9 mouse cellular contexts compared by ENCODE assay signal in the genomic region with DNA sequence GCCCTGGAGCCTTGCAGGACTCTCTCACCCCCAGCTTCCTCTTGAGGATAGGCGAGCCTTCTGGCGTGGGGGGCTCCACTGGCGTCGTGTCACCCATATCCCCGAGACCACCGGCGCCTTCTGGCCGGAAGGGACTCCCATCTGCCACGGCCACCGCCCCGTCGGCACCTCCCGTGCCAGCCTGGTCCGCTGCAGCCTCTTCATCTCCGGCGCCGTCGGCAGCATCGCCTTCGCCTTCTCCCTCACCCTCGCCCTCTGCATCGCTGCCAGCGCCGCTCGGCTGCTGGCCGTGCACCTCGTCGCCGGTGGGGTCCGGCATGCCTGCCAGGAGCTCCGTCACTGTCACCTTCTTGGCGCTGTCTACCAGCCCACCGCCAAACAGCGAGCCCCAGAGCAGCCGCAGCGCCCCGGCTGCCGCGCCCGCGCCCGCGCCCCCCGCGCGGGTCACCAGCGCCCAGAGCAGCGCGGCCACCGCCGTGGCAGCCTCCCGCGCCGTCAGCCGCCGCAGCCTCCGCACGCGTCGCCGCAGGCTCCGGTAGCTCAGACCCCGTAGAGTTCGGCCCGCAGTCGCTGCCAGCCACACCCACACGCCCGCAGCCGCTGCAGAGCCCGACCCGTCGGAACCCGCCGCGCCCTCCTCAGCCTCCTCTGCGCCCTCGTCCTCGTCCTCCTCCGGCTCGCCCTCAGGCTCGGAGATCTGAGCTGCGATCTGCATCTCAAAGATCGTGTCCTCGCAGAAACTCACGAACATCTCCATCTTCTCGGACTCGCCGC. TPM values are rescaled to one million over a fixed set of nuclear protein-coding genes. Genes with fewer than 3 reads are reported as not detected.
DNase-seq lines count a peak whose midpoint lies in the region; ATAC-seq and TF ChIP-seq lines count a peak whose summit lies in the region.
"Had no signal": no experiment of that assay in that cellular context is flagged by ENCODE, and none has a peak within 500 bp of the region (broad histone marks: within the 10 kb centered on the region; RNA-seq: fewer than 3 reads in every experiment).

No protein-coding gene starts in this region.

- H3K4me1 ChIP-seq in heart, embryonic 16.5 days (ENCODE audit: control insufficient read depth, insufficient read depth, low read length), result no peaks in the 10 kb centered on the region
- H3K4me1 ChIP-seq in heart, adult 2 months (ENCODE audit: control insufficient read depth, insufficient read depth, low read length), result no peaks in the 10 kb centered on the region
- peaks cover 2% of the 10 kb centered on the region; the same call in 1 of the 2 replicates for H3K4me1 ChIP-seq in bone marrow macrophage, adult 2 months (ENCODE audit: control insufficient read depth, insufficient read depth, low read length)
- 0 out of 2 replicates have a peak, but pooled peaks cover 6% of the 10 kb centered on the region for H3K4me1 ChIP-seq in hindbrain, embryonic 14.5 days (replicated peaks; ENCODE audit: control insufficient read depth, insufficient read depth, low read length)
- H3K4me1 ChIP-seq in midbrain, postnatal 0 days (ENCODE audit: insufficient read depth, low read length), result 0 out of 2 replicates have a peak, but pooled peaks cover 3% of the 10 kb centered on the region
- H3K4me1 ChIP-seq in cerebellum, adult 2 months (ENCODE audit: control insufficient read depth, insufficient read depth, low read length), result no peaks in the 10 kb centered on the region

- no peak overlapping the region; the same call in 1 of the 2 replicates for H3K9ac ChIP-seq in heart, embryonic 16.5 days (ENCODE audit: low read length)
- no peak overlapping the region for H3K9ac ChIP-seq in heart, adult 2 months (ENCODE audit: low read depth, low read length)
- peak overlapping the region; percentile 55 for H3K9ac ChIP-seq in hindbrain, embryonic 14.5 days
- H3K9ac ChIP-seq in midbrain, postnatal 0 days (replicated peaks; ENCODE audit: low read length, poor library complexity, severe bottlenecking), result peak overlapping the region; percentile 48; the same call in 1 of the 2 replicates

- intact Hi-C loops in heart, adult 2 months (cut with DNase I), result no loop called here

- no peak for DNase-seq in heart, adult 2 months
- DNase-seq in hindbrain, embryonic 14.5 days (ENCODE audit: low spot score), result no peak
- no peak for DNase-seq in midbrain, postnatal 0 days (ENCODE audit: low spot score)
- no peak for DNase-seq in cerebellum, adult 2 months
- DNase-seq in gastrocnemius, adult 8-10 months (ENCODE audit: low spot score in 2 of 2), result no peak
- DNase-seq in layer of hippocampus, adult 9-10 months (ENCODE audit: low spot score), result no peak

- no peak for TF ChIP-seq POLR2A in heart, adult 2 months (IDR thresholded peaks at IDR 0.05; ENCODE audit: insufficient read depth, low read depth, low read length)
- TF ChIP-seq POLR2A in bone marrow macrophage, adult 2 months (IDR thresholded peaks at IDR 0.05; ENCODE audit: borderline replicate concordance, low read depth, low read length), result no peak
- no peak for TF ChIP-seq POLR2A in cerebellum, adult 2 months (IDR thresholded peaks at IDR 0.05; ENCODE audit: borderline replicate concordance, insufficient read depth, low read length)

- H3K4me2 ChIP-seq in heart, embryonic 16.5 days (ENCODE audit: low read depth, low read length), result peak overlapping the region; percentile 67
- peak overlapping the region; percentile 56 for H3K4me2 ChIP-seq in hindbrain, embryonic 14.5 days (replicated peaks)
- peak overlapping the region; percentile 45 for H3K4me2 ChIP-seq in midbrain, postnatal 0 days (ENCODE audit: low read depth, low read length, poor library complexity, severe bottlenecking)

- H3K79me2 ChIP-seq in heart, adult 2 months (replicated peaks; ENCODE audit: control insufficient read depth, insufficient read depth, low read length), result no peaks in the 10 kb centered on the region

- H3K4me3 ChIP-seq in heart, embryonic 16.5 days (ENCODE audit: low read length), result peak overlapping the region; percentile 47
- H3K4me3 ChIP-seq in heart, adult 2 months, result no peak overlapping the region
- peak overlapping the region; percentile 48 for H3K4me3 ChIP-seq in bone marrow macrophage, adult 2 months (ENCODE audit: insufficient read depth, low read length)
- H3K4me3 ChIP-seq in hindbrain, embryonic 14.5 days (replicated peaks; ENCODE audit: low read length), result peak overlapping the region; percentile 37
- H3K4me3 ChIP-seq in midbrain, postnatal 0 days (ENCODE audit: low read depth, low read length), result peak overlapping the region; percentile 37
- no peak overlapping the region for H3K4me3 ChIP-seq in cerebellum, adult 2 months (replicated peaks; ENCODE audit: insufficient read depth, low read depth, low read length)

- H3K9me3 ChIP-seq in heart, embryonic 16.5 days (replicated peaks; ENCODE audit: control insufficient read depth, low read length), result peaks cover 6% of the 10 kb centered on the region
- no peaks in the 10 kb centered on the region for H3K9me3 ChIP-seq in hindbrain, embryonic 14.5 days (ENCODE audit: control insufficient read depth, low read length)
- no peaks in the 10 kb centered on the region for H3K9me3 ChIP-seq in midbrain, postnatal 0 days (ENCODE audit: low read length)

- no peak for ATAC-seq in heart, embryonic 16.5 days (replicated peaks; ENCODE audit: extremely low read depth, insufficient read depth, low FRiP score)
- ATAC-seq in hindbrain, embryonic 14.5 days (ENCODE audit: low FRiP score), result no peak
- ATAC-seq in midbrain, postnatal 0 days (ENCODE audit: low FRiP score), result no peak
- ATAC-seq: Patski had no signal

- TF ChIP-seq CTCF in heart, adult 2 months (IDR thresholded peaks at IDR 0.05), result no peak
- TF ChIP-seq CTCF in bone marrow macrophage, adult 2 months (IDR thresholded peaks at IDR 0.05; ENCODE audit: low read depth, low read length), result no peak
- no peak for TF ChIP-seq CTCF in midbrain, postnatal 0 days (IDR thresholded peaks at IDR 0.05)
- no peak for TF ChIP-seq CTCF in cerebellum, adult 2 months (IDR thresholded peaks at IDR 0.05; ENCODE audit: borderline replicate concordance, insufficient read depth, low read depth, low read length)

- peaks cover 41% of the 10 kb centered on the region for H3K27me3 ChIP-seq in heart, embryonic 16.5 days (ENCODE audit: control insufficient read depth, insufficient read depth, low read length)
- H3K27me3 ChIP-seq in heart, adult 2 months (ENCODE audit: control insufficient read depth, insufficient read depth, low read length), result peaks cover 13% of the 10 kb centered on the region
- peaks cover 41% of the 10 kb centered on the region for H3K27me3 ChIP-seq in hindbrain, embryonic 14.5 days (ENCODE audit: control insufficient read depth, insufficient read depth, low read length)
- peaks cover 30% of the 10 kb centered on the region for H3K27me3 ChIP-seq in midbrain, postnatal 0 days (ENCODE audit: insufficient read depth, low read length)
- H3K27me3 ChIP-seq in cerebellum, adult 2 months (ENCODE audit: control insufficient read depth, insufficient read depth, low read length), result no peaks in the 10 kb centered on the region; the same call in 1 of the 2 replicates

- H3K27ac ChIP-seq in heart, embryonic 16.5 days (ENCODE audit: low read length), result no peak overlapping the region
- no peak overlapping the region for H3K27ac ChIP-seq in heart, adult 2 months
- H3K27ac ChIP-seq in bone marrow macrophage, adult 2 months (ENCODE audit: insufficient read depth, low read depth, low read length), result no peak overlapping the region
- no peak overlapping the region for H3K27ac ChIP-seq in hindbrain, embryonic 14.5 days
- H3K27ac ChIP-seq in midbrain, postnatal 0 days (ENCODE audit: low read depth, low read length), result no peak overlapping the region
- no peak overlapping the region for H3K27ac ChIP-seq in cerebellum, adult 2 months (ENCODE audit: insufficient read depth, low read length)

- no peak for TF ChIP-seq EP300 in heart, adult 2 months (IDR thresholded peaks at IDR 0.05; ENCODE audit: insufficient read depth, low read depth, low read length)

- H3K36me3 ChIP-seq in heart, embryonic 16.5 days (ENCODE audit: control insufficient read depth, insufficient read depth), result no peaks in the 10 kb centered on the region
- no peaks in the 10 kb centered on the region for H3K36me3 ChIP-seq in heart, adult 2 months (ENCODE audit: control insufficient read depth, insufficient read depth, low read length)
- H3K36me3 ChIP-seq in hindbrain, embryonic 14.5 days (replicated peaks; ENCODE audit: control insufficient read depth, insufficient read depth), result no peaks in the 10 kb centered on the region
- H3K36me3 ChIP-seq in midbrain, postnatal 0 days (ENCODE audit: insufficient read depth, low read length), result no peaks in the 10 kb centered on the region

- 2% methylated on average over 88 of the region's 88 CpGs for WGBS in heart, embryonic 16.5 days
- WGBS in heart, adult 2 months, result 4% methylated on average over 87 of the region's 88 CpGs
- WGBS in hindbrain, embryonic 14.5 days, result 4% methylated on average over 82 of the region's 88 CpGs
- 5% methylated on average over 71 of the region's 88 CpGs for WGBS in midbrain, postnatal 0 days
- 2% methylated on average over 88 of the region's 88 CpGs for WGBS in cerebellum, adult 2 months

RNA-seq across cellular contexts. Expression of a gene that starts 37.8 kb away (rescaled TPM):
- polyA plus RNA-seq in heart, embryonic 16.5 days (2015; fragmentation: Nextera tagmentation; extraction: Ambion mirVana), result 6.0 and 12.2 TPM in 2 replicates
- 1 to 10 TPM in 1 of 2 experiments, under 1 TPM in 1; 0.91 to 1.1 TPM for total RNA-seq in heart, adult 2 months (2021)
- polyA plus RNA-seq in heart, adult 2 months (2012; rRNA removed), result 2.7 and 3.4 TPM in 2 replicates
- 9.6 and 12.0 TPM in 2 replicates for polyA plus RNA-seq in bone marrow macrophage, adult 2 months (2012; ENCODE audit: insufficient read depth, insufficient read length, missing spikeins)
- 8.6 and 10.4 TPM in 2 replicates for polyA plus RNA-seq in hindbrain, embryonic 14.5 days (2014; fragmentation: Nextera tagmentation; extraction: Ambion mirVana)
- total RNA-seq in midbrain, postnatal 0 days (2014; rRNA removed), result 5.6 and 17.4 TPM in 2 replicates
- 18.2 and 21.0 TPM in 2 replicates for polyA plus RNA-seq in midbrain, postnatal 0 days (2015; fragmentation: Nextera tagmentation; extraction: Ambion mirVana)
- 1.2 and 1.3 TPM in 2 replicates for polyA plus RNA-seq in cerebellum, adult 2 months (2012; rRNA removed)
- under 1 TPM; 0.22 to 0.82 (median 0.41) TPM for total RNA-seq in gastrocnemius, adult 8-10 months (2022)

RNA-seq across cellular contexts. Expression of a gene that starts 38.0 kb away (rescaled TPM):
- polyA plus RNA-seq in heart, embryonic 16.5 days (2015; fragmentation: Nextera tagmentation; extraction: Ambion mirVana), result 262 and 283 TPM in 2 replicates
- total RNA-seq in heart, adult 2 months (2021), result 100 to 1,000 TPM; 156 to 177 TPM
- 221 and 283 TPM in 2 replicates for polyA plus RNA-seq in heart, adult 2 months (2012; rRNA removed)
- 228 TPM in 2 replicates for polyA plus RNA-seq in bone marrow macrophage, adult 2 months (2012; ENCODE audit: insufficient read depth, insufficient read length, missing spikeins)
- polyA plus RNA-seq in hindbrain, embryonic 14.5 days (2014; fragmentation: Nextera tagmentation; extraction: Ambion mirVana), result 291 and 321 TPM in 2 replicates
- total RNA-seq in midbrain, postnatal 0 days (2014; rRNA removed), result 405 and 482 TPM in 2 replicates
- polyA plus RNA-seq in midbrain, postnatal 0 days (2015; fragmentation: Nextera tagmentation; extraction: Ambion mirVana), result 292 and 309 TPM in 2 replicates
- 322 and 331 TPM in 2 replicates for polyA plus RNA-seq in cerebellum, adult 2 months (2012; rRNA removed)
- 100 to 1,000 TPM; 130 to 143 (median 134) TPM for total RNA-seq in gastrocnemius, adult 8-10 months (2022)

RNA-seq across cellular contexts. Expression of a gene that starts 57.5 kb away (rescaled TPM):
- polyA plus RNA-seq in heart, embryonic 16.5 days (2015; fragmentation: Nextera tagmentation; extraction: Ambion mirVana), result 260 and 301 TPM in 2 replicates
- total RNA-seq in heart, adult 2 months (2021), result 10 to 100 TPM; 66.1 to 85.7 TPM
- 123 and 132 TPM in 2 replicates for polyA plus RNA-seq in heart, adult 2 months (2012; rRNA removed)
- polyA plus RNA-seq in bone marrow macrophage, adult 2 months (2012; ENCODE audit: insufficient read depth, insufficient read length, missing spikeins), result 92.7 and 105 TPM in 2 replicates
- 133 and 147 TPM in 2 replicates for polyA plus RNA-seq in hindbrain, embryonic 14.5 days (2014; fragmentation: Nextera tagmentation; extraction: Ambion mirVana)
- total RNA-seq in midbrain, postnatal 0 days (2014; rRNA removed), result 74.7 and 86.9 TPM in 2 replicates
- polyA plus RNA-seq in midbrain, postnatal 0 days (2015; fragmentation: Nextera tagmentation; extraction: Ambion mirVana), result 101 and 105 TPM in 2 replicates
- 129 and 135 TPM in 2 replicates for polyA plus RNA-seq in cerebellum, adult 2 months (2012; rRNA removed)
- total RNA-seq in gastrocnemius, adult 8-10 months (2022), result 10 to 100 TPM; 21.3 to 36.9 (median 28.2) TPM

Comparison
In these comparisons a context has a peak if more than half of its experiments do, and no peak if none do; other contexts are left out.
1. H3K4me3 ChIP-seq: peak in heart, embryonic 16.5 days (single experiment), bone marrow macrophage, adult 2 months (single experiment), hindbrain, embryonic 14.5 days (single experiment) and midbrain, postnatal 0 days (single experiment); none in heart, adult 2 months (single experiment) and cerebellum, adult 2 months (single experiment).
2. H3K9ac ChIP-seq: peak in hindbrain, embryonic 14.5 days (single experiment) and midbrain, postnatal 0 days (single experiment); none in heart, embryonic 16.5 days (single experiment) and heart, adult 2 months (single experiment).
3. Peak in every context shown above with its lines, with median percentiles within 50 percentile points of each other: H3K4me2 ChIP-seq.